Comparison of ENCODE assay signal across 8 mouse cellular contexts in genomic region chr17:21566728-21567349, GRCm38 (mm10). TPM values are rescaled to one million over a fixed set of nuclear protein-coding genes. Genes with fewer than 3 reads are reported as not detected.
DNase-seq lines count a peak whose midpoint lies in the region; ATAC-seq and TF ChIP-seq lines count a peak whose summit lies in the region.

TSS of gene Zfp948 (plus strand) at chr17:21567008.

- H3K36me3 ChIP-seq in heart, embryonic 13.5 days: peaks cover 25% of the 10 kb centered on the region
- H3K36me3 ChIP-seq in liver, embryonic 11.5 days (ENCODE audit: control insufficient read depth, insufficient read depth, low read length): no peaks in the 10 kb centered on the region
- H3K36me3 ChIP-seq in myocyte (ENCODE audit: control insufficient read depth, insufficient read depth): peaks cover 14% of the 10 kb centered on the region
- 0 out of 2 replicates have a peak, but pooled peaks cover 3% of the 10 kb centered on the region for H3K36me3 ChIP-seq in splenic B cell, adult 2 months (ENCODE audit: control insufficient read depth, insufficient read depth, low read length, poor library complexity, severe bottlenecking)

- peak within 1 kb of the TSS; percentile 90 for H3K27ac ChIP-seq in heart, embryonic 13.5 days (replicated peaks)
- H3K27ac ChIP-seq in liver, embryonic 11.5 days (ENCODE audit: low read depth, low read length): peak within 1 kb of the TSS; percentile 83

- peak within 1 kb of the TSS; percentile 86 for H3K4me3 ChIP-seq in heart, embryonic 13.5 days
- H3K4me3 ChIP-seq in liver, embryonic 11.5 days (ENCODE audit: low read depth, low read length): peak within 1 kb of the TSS; percentile 70
- H3K4me3 ChIP-seq in myocyte: peak within 1 kb of the TSS; percentile 53

- peak; percentile 15 to 32 for DNase-seq in CD8-positive naive resting alpha-beta T cell, adult 2 months (ENCODE audit: low read depth in 2 of 2, low spot score in 2 of 2)
- DNase-seq in c-Kit-positive CD71-negative TER-119-negative erythroid progenitor cells, embryonic 14.5 days (ENCODE audit: low read depth): peak; percentile 36
- DNase-seq in fibroblast of lung, adult 2 months (ENCODE audit: low read depth): peak; percentile 93
- DNase-seq in kidney, postnatal 10 days: peak; percentile 91
- DNase-seq in liver, embryonic 11.5 days (ENCODE audit: low spot score): peak; percentile 83
- DNase-seq in splenic B cell, adult 2 months (ENCODE audit: low read depth, low spot score): peak; percentile 40

- H3K4me1 ChIP-seq in heart, embryonic 13.5 days: peaks cover 21% of the 10 kb centered on the region
- no peaks in the 10 kb centered on the region for H3K4me1 ChIP-seq in liver, embryonic 11.5 days (replicated peaks; ENCODE audit: control insufficient read depth, insufficient read depth, low read length)

- WGBS in heart, embryonic 13.5 days: under 1% methylated on average over 29 of the region's 29 CpGs
- WGBS in liver, embryonic 11.5 days: under 1% methylated on average over 29 of the region's 29 CpGs

- no peak within 1 kb of the TSS for H3ac ChIP-seq in myocyte (ENCODE audit: control insufficient read depth, insufficient read length)

- peak within 1 kb of the TSS; percentile 77 for H3K4me2 ChIP-seq in heart, embryonic 13.5 days
- peak within 1 kb of the TSS; percentile 84 for H3K4me2 ChIP-seq in liver, embryonic 11.5 days
- peak within 1 kb of the TSS; percentile 100 for H3K4me2 ChIP-seq in myocyte (ENCODE audit: low read depth)

- no peaks in the 10 kb centered on the region for H3K9me3 ChIP-seq in heart, embryonic 13.5 days
- no peaks in the 10 kb centered on the region for H3K9me3 ChIP-seq in liver, embryonic 11.5 days (ENCODE audit: control insufficient read depth, low read length)

- H3K27me3 ChIP-seq in heart, embryonic 13.5 days (replicated peaks): no peaks in the 10 kb centered on the region
- H3K27me3 ChIP-seq in liver, embryonic 11.5 days (replicated peaks; ENCODE audit: control insufficient read depth, insufficient read depth, low read length): no peaks in the 10 kb centered on the region
- H3K27me3 ChIP-seq in myocyte (ENCODE audit: control insufficient read depth, insufficient read depth, insufficient read length): no peaks in the 10 kb centered on the region
- no peaks in the 10 kb centered on the region for H3K27me3 ChIP-seq in splenic B cell, adult 2 months (ENCODE audit: control insufficient read depth, insufficient read depth, low read length, poor library complexity, severe bottlenecking)

- peak; percentile 89 for ATAC-seq in heart, embryonic 13.5 days (ENCODE audit: extremely low read depth, insufficient number of reproducible peaks, low FRiP score, low TSS enrichment)
- peak; percentile 90 for ATAC-seq in liver, embryonic 11.5 days (replicated peaks; ENCODE audit: low FRiP score)

- H3K79me2 ChIP-seq in myocyte (ENCODE audit: control insufficient read depth, insufficient read depth): peaks cover 38% of the 10 kb centered on the region

- H3K9ac ChIP-seq in heart, embryonic 13.5 days: peak within 1 kb of the TSS; percentile 89
- peak within 1 kb of the TSS; percentile 79 for H3K9ac ChIP-seq in liver, embryonic 11.5 days (ENCODE audit: low read depth, low read length)

- TF ChIP-seq POLR2A in myocyte (IDR thresholded peaks at IDR 0.05; ENCODE audit: insufficient read length, low read depth): peak; percentile 72

TF ChIP-seq in myocyte, 11 proteins besides CTCF, POLR2A, EP300 and RAD21:
- TF ChIP-seq SRF (IDR thresholded peaks at IDR 0.05; ENCODE audit: control insufficient read depth, insufficient read length, low read depth) (no peak), E2F4 (IDR thresholded peaks at IDR 0.05; ENCODE audit: insufficient read depth) (peak; percentile 14), REST (IDR thresholded peaks at IDR 0.05; ENCODE audit: insufficient read depth, insufficient read length) (no peak), CEBPB (IDR thresholded peaks at IDR 0.05; ENCODE audit: insufficient read depth, poor library complexity, severe bottlenecking) (no peak), MAX (IDR thresholded peaks at IDR 0.05; ENCODE audit: low read depth) (no peak), MYOD1 (IDR thresholded peaks at IDR 0.05; ENCODE audit: control insufficient read depth in 1 of 3, insufficient read length in 2 of 3, low read depth in 2 of 3) (peak in 2 of 3 experiments; percentile 77 to 80), MYOG (IDR thresholded peaks at IDR 0.05; ENCODE audit: control insufficient read depth in 1 of 3, insufficient read depth in 1 of 3, insufficient read length in 2 of 3, low read depth in 2 of 3) (peak in 2 of 3 experiments; percentile 66 to 71), USF1 (IDR thresholded peaks at IDR 0.05; ENCODE audit: low read depth) (no peak), POLR2AphosphoS2 (IDR thresholded peaks at IDR 0.05; ENCODE audit: insufficient read length, low read depth) (peak; percentile 92), TCF12 (IDR thresholded peaks at IDR 0.05; ENCODE audit: insufficient read depth, poor library complexity, severe bottlenecking) (no peak), TCF3 (IDR thresholded peaks at IDR 0.05; ENCODE audit: insufficient read length, low read depth) (no peak)

RNA-seq across cellular contexts. Expression of gene Zfp948, which starts in this region (rescaled TPM):
- 11.9 and 13.0 TPM in 2 replicates for polyA plus RNA-seq in heart, embryonic 13.5 days (2015; fragmentation: Nextera tagmentation; extraction: Ambion mirVana)
- polyA plus RNA-seq in liver, embryonic 11.5 days (2014; fragmentation: Nextera tagmentation; extraction: Ambion mirVana): 13.7 and 14.9 TPM in 2 replicates
- polyA plus RNA-seq in myocyte (2012; fragmentation: generic; extraction: Trizol): 2.0 TPM

Comparison
In these comparisons a context has a peak if more than half of its experiments do, and no peak if none do; other contexts are left out.
1. Peak in every context shown above with its lines: DNase-seq, ATAC-seq, H3K4me3 ChIP-seq and H3K27ac ChIP-seq.
2. DNase-seq: peak in every context shown above with its lines; median percentile 93 in fibroblast of lung, adult 2 months; 91 in kidney, postnatal 10 days; 83 in liver, embryonic 11.5 days; 40 in splenic B cell, adult 2 months; 36 in c-Kit-positive CD71-negative TER-119-negative erythroid progenitor cells, embryonic 14.5 days; 24 in CD8-positive naive resting alpha-beta T cell, adult 2 months.